Mouse (Mus musculus): Measurements from ENCODE around the gene Ppfibp1.

Gene Ppfibp1

GRCm38 (mm10) chr6:146995878-146996277, 107.6 kb downstream of the Ppfibp1 start:
- DNase-seq (ENCODE audit: low spot score): no peak

GRCm38 (mm10) chr6:146997006-146997405, 108.7 kb downstream of the Ppfibp1 start:
- DNase-seq (ENCODE audit: low spot score): no peak

- DNase-seq (ENCODE audit: low spot score): no peak
These were observed 110.4 kb downstream of the Ppfibp1 start for GRCm38 (mm10) chr6:146998710-146999109.

DNA sequence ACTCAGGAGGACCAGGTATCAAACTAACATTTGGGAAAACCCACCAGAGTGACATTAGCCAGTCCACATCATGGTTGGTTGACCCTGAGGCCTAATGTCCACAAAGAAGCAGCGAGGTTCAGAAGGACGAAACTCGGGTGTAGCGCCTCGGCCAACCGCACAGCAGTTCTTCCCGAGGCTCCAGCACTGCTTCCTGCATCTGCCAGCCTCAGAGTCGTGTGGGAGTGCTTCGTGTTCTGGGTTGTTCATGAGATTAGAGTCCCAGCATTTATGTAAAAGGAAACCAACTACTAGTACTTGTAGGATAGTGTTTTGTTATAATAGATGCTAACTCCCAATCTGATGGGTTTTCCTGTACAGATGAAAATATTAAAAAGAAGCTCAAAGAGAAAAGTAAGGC, 111.0 kb downstream of the Ppfibp1 start:
- no peak for DNase-seq (ENCODE audit: low spot score)

- DNase-seq (ENCODE audit: low spot score): no peak
These were observed 111.5 kb downstream of the Ppfibp1 start for GRCm38 (mm10) chr6:146999755-147000154.

GRCm38 (mm10) chr6:147008148-147008547, 119.9 kb downstream of the Ppfibp1 start:
- peak; percentile 79 for DNase-seq (ENCODE audit: low spot score)

DNA sequence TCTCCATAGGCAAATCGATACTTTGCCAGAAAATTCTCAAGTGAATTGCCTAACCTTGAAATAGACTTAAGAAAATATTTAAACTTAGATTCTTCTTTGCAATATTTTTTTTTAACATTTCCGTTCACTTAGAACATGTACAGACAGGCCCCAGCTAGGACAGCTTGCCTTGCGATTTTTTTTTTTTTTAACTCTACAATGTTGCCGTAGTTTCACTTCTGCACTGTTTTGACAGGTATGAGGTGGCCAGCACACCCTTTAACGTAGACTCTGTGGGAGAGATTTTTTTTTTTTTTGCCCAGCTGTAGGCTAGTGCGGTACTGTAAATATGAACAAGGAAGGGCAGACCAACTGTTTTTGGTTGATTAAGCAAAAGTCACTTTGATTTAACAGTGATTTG, 122.1 kb downstream of the Ppfibp1 start:
- DNase-seq (ENCODE audit: low spot score): no peak

DNA sequence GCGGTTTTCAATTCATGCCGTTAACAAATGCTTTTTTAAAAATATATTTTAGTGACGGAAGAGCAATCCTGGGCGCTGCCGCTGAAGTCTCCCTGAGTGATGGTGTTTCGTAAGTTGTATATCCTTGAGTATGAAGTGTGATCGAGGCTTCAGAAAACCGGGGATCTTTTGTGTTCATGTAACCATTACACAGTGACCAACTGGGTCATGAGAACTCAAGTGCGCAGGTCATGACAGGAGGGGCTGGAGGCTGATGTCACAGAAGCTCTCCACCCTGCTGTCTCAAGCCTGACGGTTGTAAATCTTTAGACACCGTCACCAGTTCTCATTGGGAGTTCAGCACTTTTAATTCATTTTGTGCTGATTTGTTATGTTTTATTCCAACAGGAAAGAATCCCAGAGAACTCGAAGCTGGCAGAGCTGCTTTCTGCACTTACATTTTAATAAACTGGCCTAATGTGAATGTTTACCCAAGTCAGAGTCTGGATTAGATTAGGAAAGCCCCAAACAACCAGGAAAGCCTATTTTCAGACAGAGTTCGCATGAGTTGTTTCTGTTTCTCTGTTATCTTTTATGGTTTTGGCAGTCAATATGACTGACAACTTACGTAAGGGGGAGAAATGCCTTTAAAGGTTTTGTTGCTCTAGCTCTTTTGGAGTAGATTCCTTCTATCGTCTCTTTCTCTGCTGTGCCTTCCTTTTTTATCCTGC, 122.7 kb downstream of the Ppfibp1 start:
- no peak for DNase-seq (ENCODE audit: low spot score)

DNA sequence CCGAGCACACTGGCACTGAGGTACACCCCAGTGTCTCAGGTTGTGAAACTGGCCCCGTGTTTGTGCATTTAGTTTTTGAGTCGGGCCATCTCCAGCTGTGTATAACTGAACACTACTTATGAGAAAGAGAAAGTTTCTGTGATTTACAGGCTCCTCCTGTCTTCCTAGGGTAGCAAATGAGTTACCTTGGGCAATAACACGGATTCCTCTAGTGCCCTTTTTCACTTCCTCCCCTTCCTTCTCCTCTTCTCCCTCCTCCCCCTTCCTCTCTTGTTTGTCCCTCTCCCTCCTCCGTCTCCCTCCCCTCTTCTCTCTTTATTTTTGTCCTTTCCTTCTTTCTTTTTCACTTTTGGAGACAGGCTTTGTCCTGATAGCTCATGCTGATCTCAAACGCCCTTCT, 123.3 kb downstream of the Ppfibp1 start:
- DNase-seq (ENCODE audit: low spot score): no peak

DNA sequence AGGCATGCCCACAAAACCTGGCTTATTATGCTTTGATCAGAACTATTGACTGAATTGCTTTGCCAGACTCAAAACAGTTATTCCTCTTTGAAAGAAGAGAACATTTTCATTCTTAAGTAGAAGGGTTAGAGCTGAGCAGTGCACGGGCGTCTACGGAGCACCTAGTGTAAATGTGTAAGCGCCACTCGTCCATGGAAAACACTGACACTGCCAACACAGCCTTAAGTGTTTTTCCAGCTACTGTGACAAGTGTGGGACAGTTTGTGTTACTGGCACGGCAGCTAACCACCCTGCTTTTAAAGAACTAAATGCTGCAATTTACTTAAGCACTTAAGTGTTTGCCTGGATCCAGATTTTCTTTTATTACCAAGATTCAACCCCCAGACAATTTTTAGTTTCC, 123.7 kb downstream of the Ppfibp1 start:
- no peak for DNase-seq (ENCODE audit: low spot score)

GRCm38 (mm10) chr6:147013546-147013945, 125.3 kb downstream of the Ppfibp1 start:
- no peak for DNase-seq (ENCODE audit: low spot score)

GRCm38 (mm10) chr6:147017906-147018305, 129.6 kb downstream of the Ppfibp1 start:
- no peak for DNase-seq (ENCODE audit: low spot score)

GRCm38 (mm10) chr6:147018364-147018763, 130.1 kb downstream of the Ppfibp1 start:
- no peak for DNase-seq (ENCODE audit: low spot score)

- no peak for DNase-seq (ENCODE audit: low spot score)
These were observed 132.9 kb downstream of the Ppfibp1 start for GRCm38 (mm10) chr6:147021181-147021580.

- no peak for DNase-seq (ENCODE audit: low spot score)
These were observed 134.3 kb downstream of the Ppfibp1 start for GRCm38 (mm10) chr6:147022375-147023132.

DNA sequence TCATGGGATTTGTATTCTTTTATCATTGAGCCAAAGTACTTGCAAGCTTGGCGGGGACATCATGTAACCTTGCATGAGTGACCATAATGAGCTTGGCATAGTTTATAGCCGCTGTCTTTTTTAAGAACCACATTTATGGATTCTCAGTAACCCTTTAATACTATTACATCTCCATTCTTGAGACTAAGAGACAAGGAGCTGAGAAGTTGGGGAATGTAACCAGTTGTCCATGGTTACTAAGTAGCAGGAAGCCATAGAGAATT, 134.8 kb downstream of the Ppfibp1 start:
- no peak for DNase-seq (ENCODE audit: low spot score)

- no peak for DNase-seq (ENCODE audit: low spot score)
These were observed 135.3 kb downstream of the Ppfibp1 start for GRCm38 (mm10) chr6:147023568-147023967.

GRCm38 (mm10) chr6:147024761-147025160, 136.5 kb downstream of the Ppfibp1 start:
- no peak for DNase-seq (ENCODE audit: low spot score)

GRCm38 (mm10) chr6:147028396-147028795, 140.1 kb downstream of the Ppfibp1 start:
- DNase-seq (ENCODE audit: low spot score): no peak

- no peak for DNase-seq (ENCODE audit: low spot score)
These were observed 141.3 kb downstream of the Ppfibp1 start for GRCm38 (mm10) chr6:147029591-147029990.

- no peak for DNase-seq (ENCODE audit: low spot score)
These were observed 142.0 kb downstream of the Ppfibp1 start for GRCm38 (mm10) chr6:147030096-147030885.

GRCm38 (mm10) chr6:147032303-147032925, 144.1 kb downstream of the Ppfibp1 start, which contains the start of gene Rep15:
TSS of gene Rep15 (plus strand) at chr6:147032584.
- DNase-seq (ENCODE audit: low spot score): no peak
